Mouse (Mus musculus) liver, embryonic 11.5 days (tissue): ENCODE data around the gene Il7r. TPM values are rescaled to one million over a fixed set of nuclear protein-coding genes. Genes with fewer than 3 reads are reported as not detected.

Experiments
- ATAC-seq: fragments of 200-750 bp; cut with Nextera tagmentation; replicated peaks from 2 replicates; pipeline ENCODE4 v1.8.0; 2017; ENCODE audit warnings: moderate number of reproducible peaks, mild to moderate bottlenecking, moderate TSS enrichment, moderate library complexity; ENCODE audit not compliant: low FRiP score
- DNase-seq: peaks from one replicate; pipeline ENCODE4 v3.0.0-alpha.2; 2017; ENCODE audit warnings: low spot score
- H3K27ac ChIP-seq: fragments of 300-500 bp; sonication (generic); 2 replicates; pipeline ENCODE4 v1.5.1; 2014; ENCODE audit warnings: mild to moderate bottlenecking, low read depth, low read length, control low read depth
- H3K27me3 ChIP-seq: fragments of 300-500 bp; sonication (generic); replicated peaks from 2 replicates; pipeline ENCODE4 v1.6.1; 2014; ENCODE audit warnings: low read length, mixed read lengths; ENCODE audit not compliant: control insufficient read depth, insufficient read depth
- H3K36me3 ChIP-seq: fragments of 300-500 bp; sonication (generic); 2 replicates; pipeline ENCODE4 v1.6.1; 2014; ENCODE audit warnings: mild to moderate bottlenecking, low read length, moderate library complexity, mixed read lengths; ENCODE audit not compliant: control insufficient read depth, insufficient read depth
- H3K4me1 ChIP-seq: fragments of 300-500 bp; sonication (generic); replicated peaks from 2 replicates; pipeline ENCODE4 v1.6.1; 2014; ENCODE audit warnings: low read length, mixed read lengths; ENCODE audit not compliant: control insufficient read depth, insufficient read depth
- H3K4me2 ChIP-seq: fragments of 300-500 bp; sonication (generic); 2 replicates; pipeline ENCODE4 v1.6.1; 2014; ENCODE audit warnings: mild to moderate bottlenecking, control low read depth, moderate library complexity
- H3K4me3 ChIP-seq: fragments of 300-500 bp; sonication (generic); 2 replicates; pipeline ENCODE4 v1.5.1; 2014; ENCODE audit warnings: low read depth, low read length, control low read depth
- H3K9ac ChIP-seq: fragments of 300-500 bp; sonication (generic); 2 replicates; pipeline ENCODE4 v1.6.1; 2014; ENCODE audit warnings: low read depth, low read length, control low read depth
- H3K9me3 ChIP-seq: fragments of 300-500 bp; sonication (generic); 2 replicates; pipeline ENCODE4 v1.6.1; 2016; ENCODE audit warnings: low read length, inconsistent platforms, mixed read lengths; ENCODE audit not compliant: control insufficient read depth
- WGBS: fragments of 180-500 bp; shearing (Covaris S2); extraction: QIAGEN DNeasy Blood & Tissue Kit; methylation state at CpG from one replicate; pipeline ENCODE4 v1.1.7; 2014; 5-methylcytosine and 5-hydroxymethylcytosine counted together
- polyA plus RNA-seq: library from polyadenylated mRNA; unstranded; fragments of >200 nt; fragmentation: Nextera tagmentation; extraction: Ambion mirVana; gene quantifications from 2 replicates; pipeline ENCODE4 v1.2.1, GENCODE M21; 2014

Il7r gene
- polyA plus RNA-seq, 1 experiment from 2014 or later = 0.38 TPM

DNA sequence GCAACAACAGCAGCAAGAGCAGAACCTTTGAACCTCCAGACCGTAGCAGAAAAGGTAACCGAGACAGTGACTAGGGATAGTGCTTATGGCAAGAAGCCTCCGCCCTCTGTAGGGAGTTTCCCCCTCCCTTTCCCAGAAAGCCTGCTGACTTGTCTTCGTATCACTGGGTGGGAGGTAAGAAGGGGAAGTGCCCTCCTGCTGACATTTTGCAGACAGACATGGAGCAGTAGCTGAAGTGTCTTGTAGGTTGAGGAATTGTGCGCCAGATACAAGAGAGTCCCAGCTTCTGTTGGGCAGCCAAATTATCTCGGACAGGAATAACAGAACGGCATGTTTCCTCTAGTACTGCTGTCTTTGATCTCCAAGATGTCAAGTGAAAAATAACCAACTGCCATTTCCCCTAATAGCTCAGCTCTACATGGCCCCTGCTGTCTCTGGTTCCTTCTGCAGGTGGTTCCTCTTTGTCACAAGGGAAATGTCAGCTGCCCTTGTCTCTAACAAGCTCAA is 66.4 kb downstream of the Il7r start:
- Histone ChIP-seq H3K4me3 (no peak overlapping the region), H3K27me3 (no peaks in the 10 kb centered on the region), H3K9ac (no peak overlapping the region), H3K4me1 (no peaks in the 10 kb centered on the region), H3K27ac (no peak overlapping the region), H3K36me3 (no peaks in the 10 kb centered on the region), H3K9me3 (no peaks in the 10 kb centered on the region), H3K4me2 (peak overlapping the region; percentile 35; the same call in 1 of the 2 replicates)
- DNase-seq = no peak
- ATAC-seq = peak; percentile 89
- 30% methylated on average over 7 of the region's 7 CpGs for WGBS

Other genes with a start within 250 kb of the Il7r start
- not detected in 2 replicates for gene Ugt3a2, start 194.6 kb downstream of the Il7r start, polyA plus RNA-seq
- gene Capsl, start 94.1 kb downstream of the Il7r start, polyA plus RNA-seq = 0.66 and 0.84 TPM in 2 replicates
- 0.13 TPM in 1 of 2 replicates, not detected in the other for gene Spef2, start 218.7 kb upstream of the Il7r start, polyA plus RNA-seq